Mouse (Mus musculus): ENCODE data around the gene Gm28374. TPM values are rescaled to one million over a fixed set of nuclear protein-coding genes. Genes with fewer than 3 reads are reported as not detected.

Gm28374 gene
- total and polyA plus RNA-seq, 2 experiments from 2014 or later = 1.1 TPM; not detected in 1

GRCm38 (mm10) chr19:6061641-6062302, 20.3 kb downstream of the Gm28374 start:
- Histone ChIP-seq H3K9ac (replicated peaks; ENCODE audit: low read length, poor library complexity, severe bottlenecking) (peak overlapping the region; percentile 93), H3K36me3 (ENCODE audit: insufficient read depth, low read length) (no peaks in the 10 kb centered on the region), H3K9me3 (ENCODE audit: low read length) (no peaks in the 10 kb centered on the region), H3K27ac (ENCODE audit: low read depth, low read length) (peak overlapping the region; percentile 92), H3K4me2 (ENCODE audit: low read depth, low read length, poor library complexity, severe bottlenecking) (peak overlapping the region; percentile 98), H3K4me1 (ENCODE audit: insufficient read depth, low read length) (peaks cover 18% of the 10 kb centered on the region), H3K27me3 (ENCODE audit: insufficient read depth, low read length) (no peaks in the 10 kb centered on the region), H3K4me3 (ENCODE audit: low read depth, low read length) (peak overlapping the region; percentile 89)
- no peak for ATAC-seq (ENCODE audit: low FRiP score)
- TF ChIP-seq CTCF (IDR thresholded peaks at IDR 0.05) = no peak
- peak; percentile 49 for DNase-seq (ENCODE audit: low spot score)
- WGBS = 1% methylated on average over 44 of the region's 44 CpGs

- no peaks in the 10 kb centered on the region for H3K9me3 ChIP-seq (ENCODE audit: low read length)
- H3K4me3 ChIP-seq (ENCODE audit: low read depth, low read length) = peak within 1 kb of the TSS; percentile 89
- peak; percentile 41 for TF ChIP-seq CTCF (IDR thresholded peaks at IDR 0.05)
- no peaks in the 10 kb centered on the region for H3K27me3 ChIP-seq (ENCODE audit: insufficient read depth, low read length)
- under 1% methylated on average over 58 of the region's 58 CpGs for WGBS
- H3K27ac ChIP-seq (ENCODE audit: low read depth, low read length) = peak within 1 kb of the TSS; percentile 92
- peak; percentile 79 for ATAC-seq (ENCODE audit: low FRiP score)
- H3K9ac ChIP-seq (replicated peaks; ENCODE audit: low read length, poor library complexity, severe bottlenecking) = peak within 1 kb of the TSS; percentile 93
- H3K36me3 ChIP-seq (ENCODE audit: insufficient read depth, low read length) = no peaks in the 10 kb centered on the region
- H3K4me2 ChIP-seq (ENCODE audit: low read depth, low read length, poor library complexity, severe bottlenecking) = peak within 1 kb of the TSS; percentile 98
- DNase-seq (ENCODE audit: low spot score) = peak; percentile 96
- peaks cover 14% of the 10 kb centered on the region for H3K4me1 ChIP-seq (ENCODE audit: insufficient read depth, low read length)
These were observed 21.0 kb downstream of the Gm28374 start, which contains the start of gene Znhit2 for GRCm38 (mm10) chr19:6061021-6061533. Gene Znhit2 (plus strand): TSS chr19:6061192.

GRCm38 (mm10) chr19:6058966-6059365, 23.1 kb downstream of the Gm28374 start:
- Histone ChIP-seq H3K9me3 (ENCODE audit: low read length) (no peaks in the 10 kb centered on the region), H3K4me2 (ENCODE audit: low read depth, low read length, poor library complexity, severe bottlenecking) (peak overlapping the region; percentile 85), H3K4me3 (ENCODE audit: low read depth, low read length) (peak overlapping the region; percentile 53; the same call in 1 of the 2 replicates), H3K9ac (replicated peaks; ENCODE audit: low read length, poor library complexity, severe bottlenecking) (no peak overlapping the region), H3K4me1 (ENCODE audit: insufficient read depth, low read length) (peaks cover 13% of the 10 kb centered on the region), H3K27ac (ENCODE audit: low read depth, low read length) (no peak overlapping the region), H3K27me3 (ENCODE audit: insufficient read depth, low read length) (no peaks in the 10 kb centered on the region), H3K36me3 (ENCODE audit: insufficient read depth, low read length) (peaks cover 3% of the 10 kb centered on the region)
- DNase-seq (ENCODE audit: low spot score) (no peak), ATAC-seq (ENCODE audit: low FRiP score) (no peak)
- 82% methylated on average over 5 of the region's 5 CpGs for WGBS
- TF ChIP-seq CTCF (IDR thresholded peaks at IDR 0.05) = no peak

GRCm38 (mm10) chr19:6058513-6058912, 23.5 kb downstream of the Gm28374 start:
- H3K27ac ChIP-seq (ENCODE audit: low read depth, low read length) = no peak overlapping the region
- peaks cover 7% of the 10 kb centered on the region for H3K36me3 ChIP-seq (ENCODE audit: insufficient read depth, low read length)
- no peak for ATAC-seq (ENCODE audit: low FRiP score)
- H3K9ac ChIP-seq (replicated peaks; ENCODE audit: low read length, poor library complexity, severe bottlenecking) = peak overlapping the region; percentile 85
- DNase-seq (ENCODE audit: low spot score) = no peak
- TF ChIP-seq CTCF (IDR thresholded peaks at IDR 0.05) = no peak
- H3K9me3 ChIP-seq (ENCODE audit: low read length) = no peaks in the 10 kb centered on the region
- H3K4me3 ChIP-seq (ENCODE audit: low read depth, low read length) = peak overlapping the region; percentile 53
- H3K4me1 ChIP-seq (ENCODE audit: insufficient read depth, low read length) = peaks cover 13% of the 10 kb centered on the region
- WGBS = 37% methylated on average over 5 of the region's 5 CpGs
- H3K4me2 ChIP-seq (ENCODE audit: low read depth, low read length, poor library complexity, severe bottlenecking) = peak overlapping the region; percentile 85
- H3K27me3 ChIP-seq (ENCODE audit: insufficient read depth, low read length) = no peaks in the 10 kb centered on the region

- peak within 1 kb of the TSS; percentile 85 for H3K9ac ChIP-seq (replicated peaks; ENCODE audit: low read length, poor library complexity, severe bottlenecking)
- H3K36me3 ChIP-seq (ENCODE audit: insufficient read depth, low read length) = peaks cover 16% of the 10 kb centered on the region
- peak within 1 kb of the TSS; percentile 85 for H3K4me2 ChIP-seq (ENCODE audit: low read depth, low read length, poor library complexity, severe bottlenecking)
- ATAC-seq (ENCODE audit: low FRiP score) = peak; percentile 89
- H3K27me3 ChIP-seq (ENCODE audit: insufficient read depth, low read length) = no peaks in the 10 kb centered on the region
- WGBS = under 1% methylated on average over 63 of the region's 63 CpGs
- H3K4me1 ChIP-seq (ENCODE audit: insufficient read depth, low read length) = peaks cover 12% of the 10 kb centered on the region
- no peaks in the 10 kb centered on the region for H3K9me3 ChIP-seq (ENCODE audit: low read length)
- peak within 1 kb of the TSS; percentile 53 for H3K4me3 ChIP-seq (ENCODE audit: low read depth, low read length)
- no peak for TF ChIP-seq CTCF (IDR thresholded peaks at IDR 0.05)
- peak within 1 kb of the TSS; percentile 79 for H3K27ac ChIP-seq (ENCODE audit: low read depth, low read length)
- peak; percentile 99 for DNase-seq (ENCODE audit: low spot score)
These were observed 24.6 kb downstream of the Gm28374 start, which contains the start of the genes Mrpl49 and Fau for GRCm38 (mm10) chr19:6057313-6058096. Gene Mrpl49 (minus strand): TSS chr19:6057785. Gene Fau (plus strand): TSS chr19:6057844.

All from midbrain, postnatal 0 days (tissue).